ENCODE assay signal across 9 mouse cellular contexts in genomic region chr16:17797812-17798311, GRCm38 (mm10). TPM values are rescaled to one million over a fixed set of nuclear protein-coding genes. Genes with fewer than 3 reads are reported as not detected.
DNase-seq lines count a peak whose midpoint lies in the region; ATAC-seq and TF ChIP-seq lines count a peak whose summit lies in the region.
"Had no signal": no experiment of that assay in that cellular context is flagged by ENCODE, and none has a peak within 500 bp of the region (broad histone marks: within the 10 kb centered on the region; RNA-seq: fewer than 3 reads in every experiment).

No protein-coding gene starts in this region.

- H3K79me2 ChIP-seq in myocyte (ENCODE audit: control insufficient read depth, insufficient read depth) = peaks cover 26% of the 10 kb centered on the region

- H3K9ac ChIP-seq in embryonic facial prominence, embryonic 14.5 days (ENCODE audit: low read depth, low read length) = peak overlapping the region; percentile 96
- H3K9ac ChIP-seq in hindbrain, postnatal 0 days (replicated peaks; ENCODE audit: low read length) = peak overlapping the region; percentile 58; the same call in 1 of the 2 replicates

- H3K4me3 ChIP-seq in embryonic facial prominence, embryonic 14.5 days (ENCODE audit: low read depth, low read length) = peak overlapping the region; percentile 84
- peak overlapping the region; percentile 55 for H3K4me3 ChIP-seq in hindbrain, postnatal 0 days (ENCODE audit: low read length)
- peak overlapping the region; percentile 64 for H3K4me3 ChIP-seq in myocyte

- H3K4me2 ChIP-seq in embryonic facial prominence, embryonic 14.5 days (ENCODE audit: low read depth, low read length) = peak overlapping the region; percentile 80
- peak overlapping the region; percentile 88 for H3K4me2 ChIP-seq in hindbrain, postnatal 0 days (ENCODE audit: low read depth, low read length)
- H3K4me2 ChIP-seq in myocyte (ENCODE audit: low read depth) = peak overlapping the region; percentile 62

- H3K36me3 ChIP-seq in embryonic facial prominence, embryonic 14.5 days (ENCODE audit: control insufficient read depth, insufficient read depth, low read length) = peaks cover 20% of the 10 kb centered on the region; the same call in 1 of the 2 replicates
- no peaks in the 10 kb centered on the region; the same call in 1 of the 2 replicates for H3K36me3 ChIP-seq in hindbrain, postnatal 0 days (ENCODE audit: insufficient read depth, low read length)
- no peaks in the 10 kb centered on the region for H3K36me3 ChIP-seq in myocyte (ENCODE audit: control insufficient read depth, insufficient read depth)

- H3K27me3 ChIP-seq in embryonic facial prominence, embryonic 14.5 days (replicated peaks; ENCODE audit: control insufficient read depth, insufficient read depth, low read length) = peaks cover 22% of the 10 kb centered on the region
- H3K27me3 ChIP-seq in hindbrain, postnatal 0 days (ENCODE audit: insufficient read depth, low read length) = peaks cover 56% of the 10 kb centered on the region
- H3K27me3 ChIP-seq in myocyte (ENCODE audit: control insufficient read depth, insufficient read depth, insufficient read length) = no peaks in the 10 kb centered on the region

- peaks cover 46% of the 10 kb centered on the region for H3K4me1 ChIP-seq in embryonic facial prominence, embryonic 14.5 days (ENCODE audit: control insufficient read depth, insufficient read depth, low read length)
- H3K4me1 ChIP-seq in hindbrain, postnatal 0 days (ENCODE audit: insufficient read depth, low read length) = peaks cover 14% of the 10 kb centered on the region

- DNase-seq in retina, postnatal 1 day = peak; percentile 39
- no peak for DNase-seq in retina, embryonic 14.5 days (ENCODE audit: low spot score)
- peak; percentile 39 for DNase-seq in embryonic facial prominence, embryonic 14.5 days (ENCODE audit: low spot score)
- DNase-seq in hindbrain, postnatal 0 days (ENCODE audit: low spot score) = no peak
- DNase-seq in thymus, postnatal 10 days (ENCODE audit: low spot score in 2 of 2) = no peak
- DNase-seq in right cerebral cortex, postnatal 14 days = no peak
- DNase-seq in frontal cortex, postnatal 14 days (ENCODE audit: low spot score in 2 of 2) = no peak

- no peak for TF ChIP-seq CTCF in hindbrain, postnatal 0 days (IDR thresholded peaks at IDR 0.05; ENCODE audit: low read depth)

- no peak for TF ChIP-seq POLR2A in myocyte (IDR thresholded peaks at IDR 0.05; ENCODE audit: insufficient read length, low read depth)

- H3ac ChIP-seq in myocyte (ENCODE audit: control insufficient read depth, insufficient read length) = peak overlapping the region; percentile 19

- H3K27ac ChIP-seq in embryonic facial prominence, embryonic 14.5 days (replicated peaks; ENCODE audit: low read depth, low read length) = peak overlapping the region; percentile 98
- H3K27ac ChIP-seq in hindbrain, postnatal 0 days = no peak overlapping the region

- WGBS in embryonic facial prominence, embryonic 14.5 days = 2% methylated on average over 28 of the region's 29 CpGs
- WGBS in hindbrain, postnatal 0 days = 4% methylated on average over 29 of the region's 29 CpGs

- peak; percentile 35; the same call in 1 of the 2 replicates for ATAC-seq in embryonic facial prominence, embryonic 14.5 days (ENCODE audit: low read depth)
- peak; percentile 8; the same call in 1 of the 2 replicates for ATAC-seq in hindbrain, postnatal 0 days

- H3K9me3 ChIP-seq in embryonic facial prominence, embryonic 14.5 days (ENCODE audit: control insufficient read depth, low read length) = no peaks in the 10 kb centered on the region
- no peaks in the 10 kb centered on the region for H3K9me3 ChIP-seq in hindbrain, postnatal 0 days (ENCODE audit: low read length)

TF ChIP-seq in myocyte, 11 proteins besides CTCF, POLR2A, EP300 and RAD21:
- TF ChIP-seq MYOD1 (IDR thresholded peaks at IDR 0.05; ENCODE audit: control insufficient read depth in 1 of 3, insufficient read length in 2 of 3, low read depth in 2 of 3) (no peak), CEBPB (IDR thresholded peaks at IDR 0.05; ENCODE audit: insufficient read depth, poor library complexity, severe bottlenecking) (no peak), REST (IDR thresholded peaks at IDR 0.05; ENCODE audit: insufficient read depth, insufficient read length) (no peak), POLR2AphosphoS2 (IDR thresholded peaks at IDR 0.05; ENCODE audit: insufficient read length, low read depth) (no peak), E2F4 (IDR thresholded peaks at IDR 0.05; ENCODE audit: insufficient read depth) (no peak), TCF3 (IDR thresholded peaks at IDR 0.05; ENCODE audit: insufficient read length, low read depth) (no peak), MAX (IDR thresholded peaks at IDR 0.05; ENCODE audit: low read depth) (no peak), USF1 (IDR thresholded peaks at IDR 0.05; ENCODE audit: low read depth) (no peak), TCF12 (IDR thresholded peaks at IDR 0.05; ENCODE audit: insufficient read depth, poor library complexity, severe bottlenecking) (no peak), MYOG (IDR thresholded peaks at IDR 0.05; ENCODE audit: control insufficient read depth in 1 of 3, insufficient read depth in 1 of 3, insufficient read length in 2 of 3, low read depth in 2 of 3) (no peak), SRF (IDR thresholded peaks at IDR 0.05; ENCODE audit: control insufficient read depth, insufficient read length, low read depth) (no peak)

RNA-seq across cellular contexts. Expression of gene Scarf2, which starts 0.8 kb away (rescaled TPM):
- polyA plus RNA-seq in embryonic facial prominence, embryonic 14.5 days (2014; fragmentation: Nextera tagmentation; extraction: Ambion mirVana) = 34.5 and 35.8 TPM in 2 replicates
- 15.5 and 15.6 TPM in 2 replicates for total RNA-seq in hindbrain, postnatal 0 days (2014; rRNA removed)
- 2.0 and 2.3 TPM in 2 replicates for polyA plus RNA-seq in hindbrain, postnatal 0 days (2015; fragmentation: Nextera tagmentation; extraction: Ambion mirVana)
- 25.9 TPM for polyA plus RNA-seq in myocyte (2012; fragmentation: generic; extraction: Trizol)
- total RNA-seq: neutrophil, adult 5-6 weeks had no signal

RNA-seq across cellular contexts. Expression of gene B830017H08Rik, which starts 35.1 kb away (rescaled TPM):
- polyA plus RNA-seq in embryonic facial prominence, embryonic 14.5 days (2014; fragmentation: Nextera tagmentation; extraction: Ambion mirVana) = 0.26 and 0.46 TPM in 2 replicates
- 6.1 and 9.1 TPM in 2 replicates for total RNA-seq in hindbrain, postnatal 0 days (2014; rRNA removed)
- 6.3 and 6.4 TPM in 2 replicates for polyA plus RNA-seq in hindbrain, postnatal 0 days (2015; fragmentation: Nextera tagmentation; extraction: Ambion mirVana)
- 0.02 TPM for polyA plus RNA-seq in myocyte (2012; fragmentation: generic; extraction: Trizol)
- total RNA-seq: neutrophil, adult 5-6 weeks had no signal

RNA-seq across cellular contexts. Expression of gene Klhl22, which starts 38.4 kb away (rescaled TPM):
- polyA plus RNA-seq in embryonic facial prominence, embryonic 14.5 days (2014; fragmentation: Nextera tagmentation; extraction: Ambion mirVana) = 77.1 and 90.9 TPM in 2 replicates
- total RNA-seq in hindbrain, postnatal 0 days (2014; rRNA removed) = 176 and 190 TPM in 2 replicates
- polyA plus RNA-seq in hindbrain, postnatal 0 days (2015; fragmentation: Nextera tagmentation; extraction: Ambion mirVana) = 69.6 and 80.5 TPM in 2 replicates
- 107 TPM for polyA plus RNA-seq in myocyte (2012; fragmentation: generic; extraction: Trizol)

RNA-seq across cellular contexts. Expression of gene Car15, which starts 40.3 kb away (rescaled TPM):
- 2.4 and 3.0 TPM in 2 replicates for polyA plus RNA-seq in embryonic facial prominence, embryonic 14.5 days (2014; fragmentation: Nextera tagmentation; extraction: Ambion mirVana)
- 3.3 and 7.0 TPM in 2 replicates for total RNA-seq in hindbrain, postnatal 0 days (2014; rRNA removed)
- 1.9 TPM in 2 replicates for polyA plus RNA-seq in hindbrain, postnatal 0 days (2015; fragmentation: Nextera tagmentation; extraction: Ambion mirVana)
- 1.2 TPM for polyA plus RNA-seq in myocyte (2012; fragmentation: generic; extraction: Trizol)

Comparison
In these comparisons a context has a peak if more than half of its experiments do, and no peak if none do; other contexts are left out.
1. DNase-seq: peak in retina, postnatal 1 day (single experiment) and embryonic facial prominence, embryonic 14.5 days (single experiment); none in retina, embryonic 14.5 days (single experiment), hindbrain, postnatal 0 days (single experiment), thymus, postnatal 10 days (0 of 2), right cerebral cortex, postnatal 14 days (single experiment) and frontal cortex, postnatal 14 days (0 of 2).
2. Peak in every context shown above with its lines, with median percentiles within 50 percentile points of each other: H3K4me2 ChIP-seq and H3K4me3 ChIP-seq.